Mouse (Mus musculus): ENCODE results near the gene Scmh1. TPM values are rescaled to one million over a fixed set of nuclear protein-coding genes. Genes with fewer than 3 reads are reported as not detected.

The Scmh1 gene
- polyA plus RNA-seq, 2 experiments: 42.6 to 57.4 TPM

- H3K36me3 ChIP-seq (ENCODE audit: control insufficient read depth, insufficient read depth, low read length): no peaks in the 10 kb centered on the region
- no peak overlapping the region for H3K4me3 ChIP-seq (replicated peaks; ENCODE audit: low read length)
- H3K27ac ChIP-seq (replicated peaks; ENCODE audit: low read depth, low read length): no peak overlapping the region
- H3K4me1 ChIP-seq (ENCODE audit: control insufficient read depth, insufficient read depth, low read length): no peaks in the 10 kb centered on the region
- TF ChIP-seq POLR2A (IDR thresholded peaks at IDR 0.05; ENCODE audit: borderline replicate concordance, extremely low read depth, insufficient read depth, insufficient read length): no peak
- H3K9me3 ChIP-seq (ENCODE audit: control insufficient read depth, low read length): no peaks in the 10 kb centered on the region
- no peak overlapping the region for H3K4me2 ChIP-seq (replicated peaks; ENCODE audit: low read depth, low read length, severe bottlenecking)
- peak; percentile 90 for DNase-seq (ENCODE audit: low spot score)
- no peaks in the 10 kb centered on the region for H3K27me3 ChIP-seq (ENCODE audit: control insufficient read depth, insufficient read depth, low read length)
- H3K9ac ChIP-seq (ENCODE audit: low read depth, low read length, severe bottlenecking): no peak overlapping the region
- whole genome bisulfite sequencing: 13% methylated on average over 7 of the region's 7 CpGs
- peak; percentile 82 for ATAC-seq (ENCODE audit: low FRiP score, low read depth)
Measured at GRCm38 (mm10) chr4:120380811-120381391, 24.2 kb upstream of the Scmh1 start.

GRCm38 (mm10) chr4:120385496-120385895 is 19.6 kb upstream of the Scmh1 start:
- H3K4me1 ChIP-seq (ENCODE audit: control insufficient read depth, insufficient read depth, low read length): no peaks in the 10 kb centered on the region
- H3K9me3 ChIP-seq (ENCODE audit: control insufficient read depth, low read length): no peaks in the 10 kb centered on the region
- no peaks in the 10 kb centered on the region for H3K27me3 ChIP-seq (ENCODE audit: control insufficient read depth, insufficient read depth, low read length)
- H3K27ac ChIP-seq (replicated peaks; ENCODE audit: low read depth, low read length): no peak overlapping the region
- 88% methylated on average over 2 of the region's 2 CpGs for WGBS
- no peak overlapping the region for H3K4me3 ChIP-seq (replicated peaks; ENCODE audit: low read length)
- H3K4me2 ChIP-seq (replicated peaks; ENCODE audit: low read depth, low read length, severe bottlenecking): no peak overlapping the region
- TF ChIP-seq POLR2A (IDR thresholded peaks at IDR 0.05; ENCODE audit: borderline replicate concordance, extremely low read depth, insufficient read depth, insufficient read length): no peak
- DNase-seq (ENCODE audit: low spot score) (no peak), ATAC-seq (ENCODE audit: low FRiP score, low read depth) (no peak)
- no peaks in the 10 kb centered on the region for H3K36me3 ChIP-seq (ENCODE audit: control insufficient read depth, insufficient read depth, low read length)
- no peak overlapping the region for H3K9ac ChIP-seq (ENCODE audit: low read depth, low read length, severe bottlenecking)

- no peak overlapping the region for H3K4me2 ChIP-seq (replicated peaks; ENCODE audit: low read depth, low read length, severe bottlenecking)
- H3K4me3 ChIP-seq (replicated peaks; ENCODE audit: low read length): no peak overlapping the region
- H3K27me3 ChIP-seq (ENCODE audit: control insufficient read depth, insufficient read depth, low read length): no peaks in the 10 kb centered on the region
- H3K36me3 ChIP-seq (ENCODE audit: control insufficient read depth, insufficient read depth, low read length): no peaks in the 10 kb centered on the region
- no peak overlapping the region for H3K9ac ChIP-seq (ENCODE audit: low read depth, low read length, severe bottlenecking)
- DNase-seq (ENCODE audit: low spot score) (peak; percentile 28), ATAC-seq (ENCODE audit: low FRiP score, low read depth) (no peak)
- 0 out of 2 replicates have a peak, but pooled peaks cover 4% of the 10 kb centered on the region for H3K4me1 ChIP-seq (ENCODE audit: control insufficient read depth, insufficient read depth, low read length)
- H3K9me3 ChIP-seq (ENCODE audit: control insufficient read depth, low read length): no peaks in the 10 kb centered on the region
- WGBS: 40% methylated on average over 4 of the region's 4 CpGs
- H3K27ac ChIP-seq (replicated peaks; ENCODE audit: low read depth, low read length): no peak overlapping the region
- TF ChIP-seq POLR2A (IDR thresholded peaks at IDR 0.05; ENCODE audit: borderline replicate concordance, extremely low read depth, insufficient read depth, insufficient read length): no peak
Measured at GRCm38 (mm10) chr4:120387496-120387895, 17.6 kb upstream of the Scmh1 start.

- Histone ChIP-seq H3K27ac (replicated peaks; ENCODE audit: low read depth, low read length) (no peak overlapping the region), H3K9ac (ENCODE audit: low read depth, low read length, severe bottlenecking) (no peak overlapping the region), H3K9me3 (ENCODE audit: control insufficient read depth, low read length) (no peaks in the 10 kb centered on the region), H3K4me1 (ENCODE audit: control insufficient read depth, insufficient read depth, low read length) (peaks cover 7% of the 10 kb centered on the region), H3K4me2 (replicated peaks; ENCODE audit: low read depth, low read length, severe bottlenecking) (no peak overlapping the region), H3K36me3 (ENCODE audit: control insufficient read depth, insufficient read depth, low read length) (no peaks in the 10 kb centered on the region), H3K4me3 (replicated peaks; ENCODE audit: low read length) (no peak overlapping the region), H3K27me3 (ENCODE audit: control insufficient read depth, insufficient read depth, low read length) (no peaks in the 10 kb centered on the region)
- ATAC-seq (ENCODE audit: low FRiP score, low read depth): no peak
- WGBS: 62% methylated on average over 2 of the region's 2 CpGs
- no peak for TF ChIP-seq POLR2A (IDR thresholded peaks at IDR 0.05; ENCODE audit: borderline replicate concordance, extremely low read depth, insufficient read depth, insufficient read length)
- DNase-seq (ENCODE audit: low spot score): no peak
Measured at GRCm38 (mm10) chr4:120387968-120388367, 17.1 kb upstream of the Scmh1 start.

GRCm38 (mm10) chr4:120388998-120389542 is 16.0 kb upstream of the Scmh1 start:
- no peak overlapping the region for H3K4me2 ChIP-seq (replicated peaks; ENCODE audit: low read depth, low read length, severe bottlenecking)
- no peaks in the 10 kb centered on the region for H3K9me3 ChIP-seq (ENCODE audit: control insufficient read depth, low read length)
- ATAC-seq (ENCODE audit: low FRiP score, low read depth): no peak
- no peak for TF ChIP-seq POLR2A (IDR thresholded peaks at IDR 0.05; ENCODE audit: borderline replicate concordance, extremely low read depth, insufficient read depth, insufficient read length)
- WGBS: 57% methylated on average over 3 of the region's 3 CpGs
- no peak overlapping the region for H3K27ac ChIP-seq (replicated peaks; ENCODE audit: low read depth, low read length)
- H3K36me3 ChIP-seq (ENCODE audit: control insufficient read depth, insufficient read depth, low read length): no peaks in the 10 kb centered on the region
- H3K4me3 ChIP-seq (replicated peaks; ENCODE audit: low read length): no peak overlapping the region
- peaks cover 10% of the 10 kb centered on the region for H3K4me1 ChIP-seq (ENCODE audit: control insufficient read depth, insufficient read depth, low read length)
- no peak overlapping the region for H3K9ac ChIP-seq (ENCODE audit: low read depth, low read length, severe bottlenecking)
- no peaks in the 10 kb centered on the region for H3K27me3 ChIP-seq (ENCODE audit: control insufficient read depth, insufficient read depth, low read length)
- DNase-seq (ENCODE audit: low spot score): no peak
